Mouse (Mus musculus) ES-E14 (cell line): Measurements from ENCODE around the gene Smdt1. TPM values are rescaled to one million over a fixed set of nuclear protein-coding genes. Genes with fewer than 3 reads are reported as not detected.

Experiments
- DNase-seq: peaks from one replicate; pipeline ENCODE4 v3.0.0-alpha.2; 2013; ENCODE audit warnings: low read depth, low spot score
- H3K27ac ChIP-seq: 2 replicates; pipeline ENCODE4 v1.5.1; 2012; ENCODE audit warnings: low read depth, mild to moderate bottlenecking, low read length, moderate library complexity, mixed read lengths; ENCODE audit not compliant: poor library complexity, insufficient read depth, severe bottlenecking
- H3K36me3 ChIP-seq: 2 replicates; pipeline ENCODE4 v1.6.1; 2012; ENCODE audit warnings: mild to moderate bottlenecking, low read length, moderate library complexity, mixed read lengths; ENCODE audit not compliant: control insufficient read depth, poor library complexity, insufficient read depth, severe bottlenecking
- H3K4me1 ChIP-seq, 2 experiments: fragments of 150-350 bp in 1 of 2; sonication (generic) in 1 of 2; 2 replicates each; pipeline ENCODE4 v1.6.1; 2012; ENCODE audit warnings: low read length in 2 of 2, mild to moderate bottlenecking in 1 of 2, mixed read lengths in 1 of 2; ENCODE audit not compliant: control insufficient read depth in 2 of 2, insufficient read depth in 2 of 2, poor library complexity in 1 of 2
- H3K4me3 ChIP-seq, 2 experiments: fragments of 150-350 bp in 1 of 2; sonication (generic) in 1 of 2; 2 replicates each; pipeline ENCODE4 v1.5.1; 2012; ENCODE audit warnings: low read length in 2 of 2, low read depth in 1 of 2, mild to moderate bottlenecking in 1 of 2, mixed read lengths in 1 of 2; ENCODE audit not compliant: insufficient read depth in 1 of 2, poor library complexity in 1 of 2, severe bottlenecking in 1 of 2
- H3K9ac ChIP-seq: 2 replicates; pipeline ENCODE4 v1.6.1; 2012; ENCODE audit warnings: low read depth, mild to moderate bottlenecking, low read length, mixed read lengths; ENCODE audit not compliant: poor library complexity, insufficient read depth, severe bottlenecking
- H3K9me3 ChIP-seq: fragments of 150-350 bp; sonication (generic); 2 replicates; pipeline ENCODE4 v1.6.1; 2012; ENCODE audit warnings: low read depth, mild to moderate bottlenecking, low read length; ENCODE audit not compliant: control insufficient read depth, insufficient read depth
- CHD2 ChIP-seq: IDR thresholded peaks from 2 replicates; pipeline ENCODE4 v1.6.1; 2014; ENCODE audit warnings: mild to moderate bottlenecking, low read depth, low read length, inconsistent platforms
- HCFC1 ChIP-seq: IDR thresholded peaks from 2 replicates; pipeline ENCODE4 v1.6.1; 2012; ENCODE audit warnings: low read length, inconsistent platforms, borderline replicate concordance; ENCODE audit not compliant: insufficient read depth
- MAFK ChIP-seq: IDR thresholded peaks from 2 replicates; pipeline ENCODE4 v1.6.1; 2014; ENCODE audit warnings: mild to moderate bottlenecking, low read depth, low read length, inconsistent platforms; ENCODE audit not compliant: insufficient read depth
- ZC3H11A ChIP-seq: IDR thresholded peaks from 2 replicates; pipeline ENCODE4 v1.6.1; 2012; ENCODE audit warnings: low read depth, mild to moderate bottlenecking, inconsistent platforms, low read length, borderline replicate concordance
- ZNF384 ChIP-seq: IDR thresholded peaks from 2 replicates; pipeline ENCODE4 v1.6.1; 2012; ENCODE audit warnings: low read depth, low read length, inconsistent platforms
- in situ Hi-C, 2 experiments: fragments of 600-800 bp; cut with MboI; formaldehyde crosslinking; loops; one replicate each; pipeline ENCODE4 v1.15.1; 2025; ENCODE audit warnings: low sequenced_read_pairs in 2 of 2, inconsistent platforms in 1 of 2; ENCODE audit not compliant: unreplicated experiment in 2 of 2
- total RNA-seq: library from RNA; depleted of rRNA; stranded (reverse); fragments of 300-350 nt; gene quantifications from 2 replicates; pipeline ENCODE4 v1.2.3, GENCODE M21; 2012

Gene Smdt1
- total RNA-seq, 1 experiment = 222 TPM

DNA sequence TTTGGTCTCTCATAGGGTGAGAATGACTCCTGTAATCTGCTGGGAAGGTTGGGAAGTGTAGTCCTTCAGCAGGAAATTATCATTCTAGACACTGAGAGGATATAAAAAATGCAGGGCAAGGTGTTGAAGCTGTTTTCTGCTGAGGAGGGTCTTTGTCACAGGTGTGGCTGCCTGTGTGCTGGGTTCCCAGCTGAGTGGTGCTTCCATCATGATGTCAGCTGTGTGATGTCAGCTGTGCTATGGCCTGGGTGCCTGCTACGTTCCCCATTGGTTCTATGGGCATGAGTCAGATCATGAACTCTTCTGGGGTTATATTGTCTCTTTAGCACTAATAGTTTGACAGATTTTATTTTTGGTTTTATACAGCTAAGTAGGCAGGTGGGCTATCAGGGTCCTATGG is 30.1 kb downstream of the Smdt1 start:
- Histone ChIP-seq H3K4me1 (no peaks in the 10 kb centered on the region), H3K4me3 (no peak overlapping the region), H3K9me3 (no peaks in the 10 kb centered on the region), H3K9ac (no peak overlapping the region), H3K27ac (no peak overlapping the region), H3K36me3 (no peaks in the 10 kb centered on the region)
- in situ Hi-C loops = no loop called here
- TF ChIP-seq ZC3H11A = no peak
- no peak for DNase-seq

DNA sequence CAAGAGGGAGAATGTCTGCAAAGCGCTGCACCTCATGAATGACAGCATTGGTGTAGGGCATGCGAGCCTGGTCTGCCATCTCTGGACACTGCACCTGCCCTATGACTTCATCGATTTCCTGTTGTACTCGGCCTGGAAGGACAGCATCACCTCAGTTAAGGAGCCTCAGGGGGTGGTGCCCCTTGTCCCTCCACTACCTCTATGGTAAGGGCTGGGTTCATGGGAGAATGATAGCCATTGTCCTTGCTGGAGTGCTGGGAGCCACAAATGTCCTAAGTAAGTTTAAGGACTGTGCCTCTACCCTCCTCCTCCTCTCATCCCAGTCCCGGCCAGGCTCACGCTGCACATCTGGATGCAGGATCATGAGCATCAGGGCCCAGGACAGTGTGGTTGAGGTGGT is 33.7 kb downstream of the Smdt1 start:
- TF ChIP-seq ZNF384 (no peak), MAFK (no peak)
- no peaks in the 10 kb centered on the region for H3K36me3 ChIP-seq
- H3K27ac ChIP-seq = no peak overlapping the region
- H3K4me1 ChIP-seq = no peaks in the 10 kb centered on the region
- H3K4me3 ChIP-seq = no peak overlapping the region
- in situ Hi-C loops = no loop called here
- DNase-seq = no peak
- no peak overlapping the region for H3K9ac ChIP-seq
- no peaks in the 10 kb centered on the region for H3K9me3 ChIP-seq

DNA sequence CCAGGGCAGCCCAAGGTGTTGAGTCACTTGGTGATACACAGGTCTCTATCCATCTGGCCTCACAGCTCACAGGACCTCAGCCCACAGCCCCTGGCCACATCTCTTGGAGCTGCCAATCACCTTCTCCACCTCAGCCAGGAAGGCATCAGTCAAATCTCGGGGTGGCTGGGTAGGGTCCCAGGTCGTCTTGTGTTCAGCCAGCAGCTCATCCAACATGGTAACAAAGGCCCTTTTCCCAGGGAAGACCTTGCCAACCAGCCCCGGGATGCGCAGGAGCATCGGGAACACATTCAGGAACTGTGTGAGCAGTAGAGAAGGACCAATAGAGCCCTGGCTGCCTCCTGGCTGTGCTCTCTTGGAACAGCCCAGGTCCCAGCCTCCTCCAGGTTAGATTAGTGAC is 34.2 kb downstream of the Smdt1 start:
- in situ Hi-C loops = no loop called here
- no peaks in the 10 kb centered on the region for H3K4me1 ChIP-seq

DNA sequence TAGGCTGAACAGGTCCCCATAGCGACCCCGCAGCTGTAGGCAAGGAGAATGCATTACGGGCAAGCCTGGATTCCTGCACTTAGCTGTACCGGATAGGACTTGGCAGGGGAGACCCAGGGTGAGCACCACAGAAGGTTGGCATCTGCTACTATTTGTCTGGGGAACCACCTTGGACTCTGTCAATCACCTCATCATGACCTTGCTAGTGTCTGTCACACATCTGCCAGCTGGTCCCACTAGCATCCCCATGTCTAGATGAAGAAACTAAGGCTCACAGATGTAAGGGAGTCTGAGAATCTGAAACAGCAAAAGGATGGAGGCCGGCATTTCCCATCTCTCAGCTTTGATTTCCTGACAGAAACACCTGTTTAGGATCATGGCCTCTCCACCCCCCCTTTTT is 35.7 kb downstream of the Smdt1 start:
- Histone ChIP-seq H3K27ac (no peak overlapping the region), H3K9me3 (no peaks in the 10 kb centered on the region), H3K4me1 (no peaks in the 10 kb centered on the region), H3K36me3 (no peaks in the 10 kb centered on the region), H3K9ac (no peak overlapping the region), H3K4me3 (no peak overlapping the region)
- DNase-seq = no peak
- TF ChIP-seq HCFC1 = no peak
- no peak for TF ChIP-seq CHD2
- no peak for TF ChIP-seq ZC3H11A
- in situ Hi-C loops = no loop called here

More for the DNA sequence above, 34.2 kb downstream of the Smdt1 start:
- Histone ChIP-seq H3K9ac (no peak overlapping the region), H3K9me3 (no peaks in the 10 kb centered on the region), H3K4me3 (no peak overlapping the region), H3K36me3 (no peaks in the 10 kb centered on the region), H3K27ac (no peak overlapping the region)
- TF ChIP-seq MAFK (no peak), HCFC1 (no peak), ZC3H11A (no peak), CHD2 (no peak), ZNF384 (no peak)
- no peak for DNase-seq

DNA sequence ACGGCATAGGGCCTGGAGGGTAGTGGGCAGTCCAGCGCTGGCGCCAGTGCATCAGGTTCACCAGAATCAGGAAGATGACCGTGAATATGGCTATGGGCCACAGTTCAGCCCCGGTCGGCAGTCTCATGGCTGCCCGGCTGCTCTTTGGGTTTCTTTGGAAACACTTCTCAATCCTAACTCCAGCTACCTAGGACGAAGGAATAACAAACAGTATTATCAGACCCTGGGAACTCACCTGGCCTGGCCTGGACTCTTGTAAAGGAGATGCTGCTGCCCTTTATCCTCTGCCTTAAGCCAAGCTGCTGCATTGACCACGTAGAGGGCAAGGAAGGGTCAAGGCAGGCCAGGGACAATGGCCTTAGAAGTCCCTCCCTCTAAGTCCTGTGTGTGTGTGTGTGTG is 37.1 kb downstream of the Smdt1 start:
- Histone ChIP-seq H3K9me3 (no peaks in the 10 kb centered on the region), H3K4me3 (no peak overlapping the region), H3K36me3 (no peaks in the 10 kb centered on the region), H3K4me1 (peaks cover 0 to 2% of the 10 kb centered on the region in 2 experiments; a peak in 1 of 4 replicates), H3K27ac (no peak overlapping the region), H3K9ac (no peak overlapping the region)
- TF ChIP-seq ZC3H11A (no peak), HCFC1 (no peak), ZNF384 (no peak), MAFK (no peak), CHD2 (no peak)
- in situ Hi-C loops = no loop called here
- no peak for DNase-seq
